Mouse (Mus musculus) frontal cortex, postnatal 10 days (tissue): ENCODE measurements around the gene Grin1.

Experiments
- DNase-seq, 2 experiments: peaks; one replicate each; pipeline ENCODE4 v3.0.0; 2022; ENCODE audit warnings: low spot score in 2 of 2, mixed read lengths in 1 of 2

Gene Grin1

GRCm38 (mm10) chr2:25318971-25319773 lies at the start of gene Grin1:
Gene Grin1 (minus strand): TSS chr2:25319187.
- DNase-seq = peak; percentile 86 to 87

- peak in 1 of 2 experiments; percentile 50 for DNase-seq
Observed at GRCm38 (mm10) chr2:25365091-25365761, 46.2 kb upstream of the Grin1 start, which contains the start of gene Uap1l1. Gene Uap1l1 (minus strand): TSS chr2:25365682.

- DNase-seq = no peak
Observed at GRCm38 (mm10) chr2:25364761-25365090, 45.7 kb upstream of the Grin1 start.

- DNase-seq = no peak
Observed at GRCm38 (mm10) chr2:25364313-25364712, 45.3 kb upstream of the Grin1 start.

GRCm38 (mm10) chr2:25363478-25364178 lies 44.6 kb upstream of the Grin1 start:
- DNase-seq = no peak

GRCm38 (mm10) chr2:25359848-25360247 lies 40.9 kb upstream of the Grin1 start:
- no peak for DNase-seq

GRCm38 (mm10) chr2:25356208-25357079 lies 37.5 kb upstream of the Grin1 start, which contains the start of gene Dpp7:
Gene Dpp7 (minus strand): TSS chr2:25356359.
- peak; percentile 76 to 82 for DNase-seq

GRCm38 (mm10) chr2:25355419-25356066 lies 36.6 kb upstream of the Grin1 start:
- DNase-seq = no peak

- DNase-seq = no peak
Observed at GRCm38 (mm10) chr2:25354211-25354610, 35.2 kb upstream of the Grin1 start.

- no peak for DNase-seq
Observed at GRCm38 (mm10) chr2:25350701-25351100, 31.7 kb upstream of the Grin1 start.

- no peak for DNase-seq
Observed at GRCm38 (mm10) chr2:25349499-25349898, 30.5 kb upstream of the Grin1 start.

- no peak for DNase-seq
Observed at GRCm38 (mm10) chr2:25348162-25348561, 29.2 kb upstream of the Grin1 start.

GRCm38 (mm10) chr2:25338303-25338702 lies 19.3 kb upstream of the Grin1 start:
- no peak for DNase-seq

GRCm38 (mm10) chr2:25333569-25333968 lies 14.6 kb upstream of the Grin1 start:
- no peak for DNase-seq

- DNase-seq = peak; percentile 98 to 99
Observed at GRCm38 (mm10) chr2:25332286-25333160, 13.5 kb upstream of the Grin1 start, which contains the start of gene Man1b1. Gene Man1b1 (plus strand): TSS chr2:25332338.

- DNase-seq = no peak
Observed at GRCm38 (mm10) chr2:25331470-25331869, 12.5 kb upstream of the Grin1 start.

GRCm38 (mm10) chr2:25328440-25328839 lies 9.5 kb upstream of the Grin1 start:
- no peak for DNase-seq

GRCm38 (mm10) chr2:25326036-25326435 lies 7.0 kb upstream of the Grin1 start:
- DNase-seq = no peak

- no peak for DNase-seq
Observed at GRCm38 (mm10) chr2:25320084-25320483, 1.1 kb upstream of the Grin1 start.
